ENCODE assay signal across 10 mouse cellular contexts in genomic region chr10:22154127-22154526, GRCm38 (mm10). TPM values are rescaled to one million over a fixed set of nuclear protein-coding genes. Genes with fewer than 3 reads are reported as not detected.
DNase-seq lines count a peak whose midpoint lies in the region; ATAC-seq and TF ChIP-seq lines count a peak whose summit lies in the region.
"Not testable (repeated sequence)": the region's sequence is repeated elsewhere in the genome, so short reads cannot be mapped to it uniquely, and the experiment has no call there.
"Had no signal": no experiment of that assay in that cellular context is flagged by ENCODE, and none has a peak within 500 bp of the region (broad histone marks: within the 10 kb centered on the region; RNA-seq: fewer than 3 reads in every experiment).

No protein-coding gene starts in this region.

- H3K27ac ChIP-seq in embryonic facial prominence, embryonic 12.5 days; hindbrain, embryonic 11.5 days (ENCODE audit: low read depth, low read length); kidney, embryonic 14.5 days (ENCODE audit: low read depth, low read length); liver, embryonic 16.5 days (ENCODE audit: low read length); stomach, embryonic 16.5 days (ENCODE audit: low read length): not testable (repeated sequence)

- peak overlapping the region; percentile 51 for H3K4me2 ChIP-seq in embryonic facial prominence, embryonic 12.5 days (replicated peaks)
- peak overlapping the region; percentile 50 for H3K4me2 ChIP-seq in hindbrain, embryonic 11.5 days (replicated peaks; ENCODE audit: low read depth, low read length)
- H3K4me2 ChIP-seq in kidney, embryonic 14.5 days (replicated peaks; ENCODE audit: low read depth, low read length), result peak overlapping the region; percentile 54
- H3K4me2 ChIP-seq in liver, embryonic 16.5 days (ENCODE audit: low read depth, low read length), result not testable (repeated sequence)
- H3K4me2 ChIP-seq in stomach, embryonic 16.5 days (ENCODE audit: low read depth, low read length), result peak overlapping the region; percentile 51

- not testable (repeated sequence) for H3K9me3 ChIP-seq in G1E (replicated peaks); embryonic facial prominence, embryonic 12.5 days; hindbrain, embryonic 11.5 days (ENCODE audit: control insufficient read depth, low read length); kidney, embryonic 14.5 days (ENCODE audit: control insufficient read depth, low read length); liver, embryonic 16.5 days (replicated peaks; ENCODE audit: control insufficient read depth, low read length); stomach, embryonic 16.5 days (replicated peaks; ENCODE audit: control insufficient read depth, low read length)

- not testable (repeated sequence) for H3K27me3 ChIP-seq in G1E (ENCODE audit: insufficient read depth, low read length)
- peaks cover 61% of the 10 kb centered on the region for H3K27me3 ChIP-seq in embryonic facial prominence, embryonic 12.5 days
- peaks cover 42% of the 10 kb centered on the region for H3K27me3 ChIP-seq in hindbrain, embryonic 11.5 days (ENCODE audit: control insufficient read depth, insufficient read depth, low read length)
- H3K27me3 ChIP-seq in kidney, embryonic 14.5 days (ENCODE audit: control insufficient read depth, insufficient read depth, low read length), result peaks cover 51% of the 10 kb centered on the region
- peaks cover 76% of the 10 kb centered on the region for H3K27me3 ChIP-seq in liver, embryonic 16.5 days (ENCODE audit: control insufficient read depth, insufficient read depth, low read depth, low read length)
- peaks cover 41% of the 10 kb centered on the region for H3K27me3 ChIP-seq in stomach, embryonic 16.5 days (ENCODE audit: control insufficient read depth, insufficient read depth, low read length)

- DNase-seq in G1E (ENCODE audit: low spot score), result not testable (repeated sequence)
- peak; percentile 72 for DNase-seq in hindbrain, embryonic 11.5 days (ENCODE audit: low spot score)
- DNase-seq in naive thymus-derived CD4-positive, alpha-beta T cell, adult 2 months (ENCODE audit: low read depth), result peak; percentile 41

- H3K4me1 ChIP-seq in G1E (ENCODE audit: insufficient read depth, low read depth, low read length); hindbrain, embryonic 11.5 days (replicated peaks; ENCODE audit: control insufficient read depth, insufficient read depth, low read length); kidney, embryonic 14.5 days (ENCODE audit: control insufficient read depth, insufficient read depth, low read length); liver, embryonic 16.5 days (ENCODE audit: control insufficient read depth, low read depth, low read length): not testable (repeated sequence)
- H3K4me1 ChIP-seq in embryonic facial prominence, embryonic 12.5 days, result peaks cover 19% of the 10 kb centered on the region
- peaks cover 16% of the 10 kb centered on the region for H3K4me1 ChIP-seq in stomach, embryonic 16.5 days (ENCODE audit: control insufficient read depth, insufficient read depth, low read length)

- H3K9ac ChIP-seq in embryonic facial prominence, embryonic 12.5 days; hindbrain, embryonic 11.5 days (ENCODE audit: low read depth, low read length); kidney, embryonic 14.5 days (ENCODE audit: low read depth, low read length); liver, embryonic 16.5 days (ENCODE audit: low read depth, low read length); stomach, embryonic 16.5 days (ENCODE audit: low read length): not testable (repeated sequence)

- not testable (repeated sequence) for H3K36me3 ChIP-seq in G1E (replicated peaks); embryonic facial prominence, embryonic 12.5 days; hindbrain, embryonic 11.5 days (ENCODE audit: control insufficient read depth, insufficient read depth, low read length); kidney, embryonic 14.5 days (ENCODE audit: control insufficient read depth, insufficient read depth, low read length); liver, embryonic 16.5 days (ENCODE audit: control insufficient read depth, insufficient read depth); stomach, embryonic 16.5 days (ENCODE audit: control insufficient read depth, insufficient read depth, low read length)

- H3K4me3 ChIP-seq in G1E (ENCODE audit: low read depth, low read length), result peak overlapping the region; percentile 56; the same call in 1 of the 2 replicates
- peak overlapping the region; percentile 32 for H3K4me3 ChIP-seq in embryonic facial prominence, embryonic 12.5 days
- peak overlapping the region; percentile 25 for H3K4me3 ChIP-seq in hindbrain, embryonic 11.5 days (ENCODE audit: low read depth, low read length)
- peak overlapping the region; percentile 34 for H3K4me3 ChIP-seq in kidney, embryonic 14.5 days (ENCODE audit: low read length)
- 0 out of 2 replicates have a peak overlapping the region, but pooled peaks have one; percentile 6 for H3K4me3 ChIP-seq in liver, embryonic 16.5 days (ENCODE audit: low read depth, low read length)
- peak overlapping the region; percentile 42 for H3K4me3 ChIP-seq in stomach, embryonic 16.5 days (replicated peaks; ENCODE audit: low read length)

- TF ChIP-seq CTCF in G1E (IDR thresholded peaks at IDR 0.05; ENCODE audit: low read depth, low read length), result not testable (repeated sequence)

- not testable (repeated sequence) for ATAC-seq in G1E (ENCODE audit: extremely low read depth, insufficient number of reproducible peaks, low FRiP score, poor library complexity, severe bottlenecking); embryonic facial prominence, embryonic 12.5 days (ENCODE audit: insufficient number of reproducible peaks, insufficient read depth, low FRiP score, low TSS enrichment); hindbrain, embryonic 11.5 days (ENCODE audit: low FRiP score); kidney, embryonic 14.5 days (ENCODE audit: low FRiP score, low TSS enrichment); liver, embryonic 16.5 days (ENCODE audit: low read depth); stomach, embryonic 16.5 days (ENCODE audit: insufficient read depth, low FRiP score)
- 0 out of 2 replicates have a peak, but pooled peaks have one; percentile 11 for ATAC-seq in granulocyte monocyte progenitor cell, adult 5-6 weeks (replicated peaks; ENCODE audit: poor library complexity, severe bottlenecking)

- under 1% methylated on average over 38 of the region's 38 CpGs for WGBS in embryonic facial prominence, embryonic 12.5 days
- under 1% methylated on average over 37 of the region's 38 CpGs for WGBS in hindbrain, embryonic 11.5 days
- 0% methylated on average over 38 of the region's 38 CpGs for WGBS in kidney, embryonic 14.5 days
- WGBS in liver, embryonic 16.5 days (ENCODE audit: insufficient replicate concordance), result under 1% methylated on average over 38 of the region's 38 CpGs
- under 1% methylated on average over 38 of the region's 38 CpGs for WGBS in stomach, embryonic 16.5 days

RNA-seq across cellular contexts. Expression of gene Raet1e, which starts 4.2 kb away (rescaled TPM):
- total RNA-seq in G1E (2014; fragmentation: Nextera tagmentation), result not detected in 2 replicates
- total RNA-seq in G1E (2017), result 0.23 and 0.27 TPM in 2 replicates
- polyA plus RNA-seq in G1E (2012), result 0.03 TPM in 1 of 2 replicates, not detected in the other
- 8.6 and 8.9 TPM in 2 replicates for polyA plus RNA-seq in embryonic facial prominence, embryonic 12.5 days (2016; fragmentation: Nextera tagmentation; extraction: Ambion mirVana)
- total RNA-seq in granulocyte monocyte progenitor cell, adult 5-6 weeks (2014; fragmentation: Nextera tagmentation), result 0.97 TPM in 1 of 2 replicates, not detected in the other
- 0.65 and 1.5 TPM in 2 replicates for total RNA-seq in granulocyte monocyte progenitor cell, adult 5-6 weeks (2017)
- polyA plus RNA-seq in hindbrain, embryonic 11.5 days (2014; fragmentation: Nextera tagmentation; extraction: Ambion mirVana), result 10.7 and 11.7 TPM in 2 replicates
- polyA plus RNA-seq in kidney, embryonic 14.5 days (2014; fragmentation: Nextera tagmentation; extraction: Ambion mirVana), result 12.2 and 14.6 TPM in 2 replicates
- 1.7 and 2.4 TPM in 2 replicates for polyA plus RNA-seq in liver, embryonic 16.5 days (2015; fragmentation: Nextera tagmentation; extraction: Ambion mirVana)
- polyA plus RNA-seq in stomach, embryonic 16.5 days (2015; fragmentation: Nextera tagmentation; extraction: Ambion mirVana), result 7.9 and 8.7 TPM in 2 replicates
- total RNA-seq: layer of hippocampus, postnatal 25 days had no signal

RNA-seq across cellular contexts. Expression of gene H60b, which starts 4.3 kb away (rescaled TPM):
- total RNA-seq in G1E (2014; fragmentation: Nextera tagmentation) (5.9 and 6.8 TPM in 2 replicates), G1E (2017) (1.3 and 1.5 TPM in 2 replicates)
- not detected in 2 replicates for polyA plus RNA-seq in G1E (2012)
- 0.37 and 0.73 TPM in 2 replicates for polyA plus RNA-seq in embryonic facial prominence, embryonic 12.5 days (2016; fragmentation: Nextera tagmentation; extraction: Ambion mirVana)
- total RNA-seq in granulocyte monocyte progenitor cell, adult 5-6 weeks (2014; fragmentation: Nextera tagmentation), result not detected in 2 replicates
- total RNA-seq in granulocyte monocyte progenitor cell, adult 5-6 weeks (2017), result not detected in 2 replicates
- 1.7 and 2.9 TPM in 2 replicates for polyA plus RNA-seq in hindbrain, embryonic 11.5 days (2014; fragmentation: Nextera tagmentation; extraction: Ambion mirVana)
- polyA plus RNA-seq in kidney, embryonic 14.5 days (2014; fragmentation: Nextera tagmentation; extraction: Ambion mirVana), result 1.2 and 1.5 TPM in 2 replicates
- 0.12 TPM in 1 of 2 replicates, not detected in the other for polyA plus RNA-seq in liver, embryonic 16.5 days (2015; fragmentation: Nextera tagmentation; extraction: Ambion mirVana)
- polyA plus RNA-seq in stomach, embryonic 16.5 days (2015; fragmentation: Nextera tagmentation; extraction: Ambion mirVana), result 0.49 and 0.91 TPM in 2 replicates
- total RNA-seq: gastrocnemius, adult 18-20 months; layer of hippocampus, postnatal 25 days had no signal

RNA-seq across cellular contexts. Expression of gene E030030I06Rik, which starts 5.1 kb away (rescaled TPM):
- 4.2 TPM in 1 of 2 replicates, not detected in the other for total RNA-seq in G1E (2014; fragmentation: Nextera tagmentation)
- total RNA-seq in G1E (2017), result 2.6 and 3.5 TPM in 2 replicates
- 0.34 and 0.40 TPM in 2 replicates for polyA plus RNA-seq in G1E (2012)
- polyA plus RNA-seq in embryonic facial prominence, embryonic 12.5 days (2016; fragmentation: Nextera tagmentation; extraction: Ambion mirVana), result 13.6 and 19.9 TPM in 2 replicates
- total RNA-seq in granulocyte monocyte progenitor cell, adult 5-6 weeks (2014; fragmentation: Nextera tagmentation), result 3.1 and 16.4 TPM in 2 replicates
- 2.9 and 3.1 TPM in 2 replicates for total RNA-seq in granulocyte monocyte progenitor cell, adult 5-6 weeks (2017)
- polyA plus RNA-seq in hindbrain, embryonic 11.5 days (2014; fragmentation: Nextera tagmentation; extraction: Ambion mirVana), result 15.1 and 16.6 TPM in 2 replicates
- polyA plus RNA-seq in kidney, embryonic 14.5 days (2014; fragmentation: Nextera tagmentation; extraction: Ambion mirVana), result 35.5 and 42.1 TPM in 2 replicates
- polyA plus RNA-seq in liver, embryonic 16.5 days (2015; fragmentation: Nextera tagmentation; extraction: Ambion mirVana), result 3.1 and 3.5 TPM in 2 replicates
- 18.7 and 18.9 TPM in 2 replicates for polyA plus RNA-seq in stomach, embryonic 16.5 days (2015; fragmentation: Nextera tagmentation; extraction: Ambion mirVana)

Comparison
In these comparisons a context has a peak if more than half of its experiments do, and no peak if none do; other contexts are left out.
1. H3K4me3 ChIP-seq: peak in every context shown above with its lines; median percentile 56 in G1E; 42 in stomach, embryonic 16.5 days; 34 in kidney, embryonic 14.5 days; 32 in embryonic facial prominence, embryonic 12.5 days; 25 in hindbrain, embryonic 11.5 days; 6 in liver, embryonic 16.5 days.